In the genomic region with DNA sequence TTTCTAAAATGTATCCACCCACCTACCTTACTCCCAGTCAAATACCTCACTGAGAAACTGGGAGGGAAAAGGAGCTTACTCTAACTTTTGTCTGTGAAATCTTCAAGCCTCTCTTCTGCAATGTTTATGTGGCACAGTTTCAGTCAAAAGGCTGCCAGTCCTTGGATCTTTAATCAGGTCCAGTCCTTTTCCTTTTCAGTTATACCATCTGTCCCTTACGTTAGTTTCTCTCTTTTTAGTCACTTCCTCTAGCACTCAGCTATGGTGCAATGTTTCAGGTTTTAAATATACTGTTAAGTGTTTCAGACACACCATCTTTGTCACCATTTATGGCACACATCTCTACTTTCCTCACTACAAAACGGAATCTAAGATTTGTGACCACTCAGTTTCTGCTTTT, we compare ENCODE assay signal across 30 mouse cellular contexts.
DNase-seq lines count a peak whose midpoint lies in the region; ATAC-seq lines count a peak whose summit lies in the region.
"Had no signal": no experiment of that assay in that cellular context is flagged by ENCODE, and none has a peak within 500 bp of the region (broad histone marks: within the 10 kb centered on the region; RNA-seq: fewer than 3 reads in every experiment).

No protein-coding gene starts in this region.

- 42% methylated on average over 2 of the region's 2 CpGs for WGBS in forebrain, embryonic 16.5 days
- 65% methylated on average over 2 of the region's 2 CpGs for WGBS in forebrain, embryonic 12.5 days
- 65% methylated on average over 2 of the region's 2 CpGs for WGBS in hindbrain, embryonic 16.5 days

- no peak overlapping the region for H3K4me2 ChIP-seq in forebrain, embryonic 16.5 days (ENCODE audit: low read length)
- no peak overlapping the region for H3K4me2 ChIP-seq in forebrain, embryonic 12.5 days
- H3K4me2 ChIP-seq in hindbrain, embryonic 16.5 days (ENCODE audit: low read length), result no peak overlapping the region
- H3K4me2 ChIP-seq: forebrain, embryonic 15.5 days; heart, embryonic 15.5 days; intestine, embryonic 15.5 days; liver, embryonic 12.5 days; midbrain, embryonic 12.5 days; neural tube, embryonic 13.5 days had no signal

- no peaks in the 10 kb centered on the region for H3K4me1 ChIP-seq in forebrain, embryonic 16.5 days (replicated peaks; ENCODE audit: control insufficient read depth, insufficient read depth, low read length)
- no peaks in the 10 kb centered on the region for H3K4me1 ChIP-seq in forebrain, embryonic 12.5 days
- H3K4me1 ChIP-seq in hindbrain, embryonic 16.5 days (ENCODE audit: control insufficient read depth, insufficient read depth, low read depth, low read length), result no peaks in the 10 kb centered on the region
- H3K4me1 ChIP-seq: forebrain, embryonic 15.5 days; heart, embryonic 10.5 days; heart, embryonic 15.5 days; intestine, embryonic 15.5 days; liver, embryonic 12.5 days; midbrain, embryonic 12.5 days; neural tube, embryonic 13.5 days had no signal

- no peaks in the 10 kb centered on the region for H3K27me3 ChIP-seq in forebrain, embryonic 16.5 days (replicated peaks; ENCODE audit: control insufficient read depth, insufficient read depth, low read length)
- no peaks in the 10 kb centered on the region for H3K27me3 ChIP-seq in forebrain, embryonic 12.5 days
- H3K27me3 ChIP-seq in hindbrain, embryonic 16.5 days (replicated peaks; ENCODE audit: control insufficient read depth, insufficient read depth, low read length), result no peaks in the 10 kb centered on the region
- H3K27me3 ChIP-seq: CH12.LX; forebrain, embryonic 15.5 days; heart, embryonic 15.5 days; intestine, embryonic 15.5 days; liver, embryonic 12.5 days; midbrain, embryonic 12.5 days; neural tube, embryonic 13.5 days had no signal

- ATAC-seq in forebrain, embryonic 16.5 days, result peak; percentile 40; the same call in 1 of the 2 replicates
- no peak for ATAC-seq in forebrain, embryonic 12.5 days (ENCODE audit: low FRiP score)
- no peak for ATAC-seq in hindbrain, embryonic 16.5 days
- ATAC-seq: activated CD4-positive, CD25-positive, alpha-beta regulatory T cell, adult 4 months; intestine, embryonic 15.5 days; liver, embryonic 12.5 days; liver, postnatal 0 days had no signal

- H3K9ac ChIP-seq in forebrain, embryonic 16.5 days (replicated peaks; ENCODE audit: low read depth, low read length), result no peak overlapping the region
- no peak overlapping the region for H3K9ac ChIP-seq in forebrain, embryonic 12.5 days
- H3K9ac ChIP-seq in hindbrain, embryonic 16.5 days (ENCODE audit: low read depth, low read length), result no peak overlapping the region
- H3K9ac ChIP-seq: forebrain, embryonic 15.5 days; heart, embryonic 15.5 days; intestine, embryonic 15.5 days; liver, embryonic 12.5 days; liver, postnatal 0 days; midbrain, embryonic 12.5 days; neural tube, embryonic 13.5 days had no signal

- no peak overlapping the region for H3K27ac ChIP-seq in forebrain, embryonic 16.5 days (ENCODE audit: low read length)
- no peak overlapping the region for H3K27ac ChIP-seq in forebrain, embryonic 12.5 days
- no peak overlapping the region for H3K27ac ChIP-seq in hindbrain, embryonic 16.5 days (ENCODE audit: low read depth, low read length)
- H3K27ac ChIP-seq: forebrain, embryonic 15.5 days; heart, embryonic 10.5 days; heart, embryonic 15.5 days; hindbrain, postnatal 0 days; intestine, embryonic 15.5 days; liver, embryonic 12.5 days; midbrain, embryonic 12.5 days; neural tube, embryonic 13.5 days had no signal

- no peak overlapping the region for H3K4me3 ChIP-seq in forebrain, embryonic 16.5 days (replicated peaks; ENCODE audit: low read length)
- no peak overlapping the region for H3K4me3 ChIP-seq in forebrain, embryonic 12.5 days (replicated peaks)
- no peak overlapping the region for H3K4me3 ChIP-seq in hindbrain, embryonic 16.5 days (ENCODE audit: low read length)
- H3K4me3 ChIP-seq: erythroblast, embryonic 14.5 days; forebrain, embryonic 15.5 days; heart, embryonic 10.5 days; heart, embryonic 15.5 days; intestine, embryonic 15.5 days; liver, embryonic 12.5 days; midbrain, embryonic 12.5 days; neural tube, embryonic 13.5 days had no signal

- peak; percentile 4 for DNase-seq in 416B (ENCODE audit: low read depth)
- peak; percentile 65 for DNase-seq in brain, adult 2 months (ENCODE audit: low read depth, low spot score)
- peak; percentile 23 for DNase-seq in cerebellum, adult 9-11 months
- no peak for DNase-seq in kidney, adult 9 months
- DNase-seq: adrenal gland, adult 8-10 months; gastrocnemius, postnatal 14 days; kidney, adult 8-10 months; kidney, postnatal 10 days; layer of hippocampus, postnatal 36 days; left cerebral cortex, postnatal 4 days; liver, postnatal 0 days; lung, postnatal 36 days; right cerebral cortex, postnatal 25 days; spleen, adult 18-20 months; thymus, adult 2 months; thymus, postnatal 36 days had no signal

- no peaks in the 10 kb centered on the region for H3K9me3 ChIP-seq in forebrain, embryonic 16.5 days (ENCODE audit: control insufficient read depth, low read length)
- H3K9me3 ChIP-seq in forebrain, embryonic 12.5 days, result no peaks in the 10 kb centered on the region
- no peaks in the 10 kb centered on the region for H3K9me3 ChIP-seq in hindbrain, embryonic 16.5 days (ENCODE audit: control insufficient read depth, low read length)
- H3K9me3 ChIP-seq: forebrain, embryonic 15.5 days; heart, embryonic 10.5 days; heart, embryonic 15.5 days; intestine, embryonic 15.5 days; liver, embryonic 12.5 days; midbrain, embryonic 12.5 days; neural tube, embryonic 13.5 days had no signal

- H3K36me3 ChIP-seq in forebrain, embryonic 16.5 days (ENCODE audit: control insufficient read depth, insufficient read depth), result no peaks in the 10 kb centered on the region
- H3K36me3 ChIP-seq in forebrain, embryonic 12.5 days (replicated peaks), result no peaks in the 10 kb centered on the region
- H3K36me3 ChIP-seq in hindbrain, embryonic 16.5 days (ENCODE audit: control insufficient read depth, insufficient read depth, low read length), result no peaks in the 10 kb centered on the region
- H3K36me3 ChIP-seq: forebrain, embryonic 15.5 days; heart, embryonic 10.5 days; heart, embryonic 15.5 days; intestine, embryonic 15.5 days; liver, embryonic 12.5 days; midbrain, embryonic 12.5 days; neural tube, embryonic 13.5 days had no signal
